Mouse (Mus musculus) lung, postnatal 14 days (tissue): ENCODE data around the gene Zfp541.

ENCODE experiments used
- DNase-seq: peaks from one replicate; pipeline ENCODE4 v3.0.0; 2021

Zfp541 gene

GRCm38 (mm10) chr7:16061219-16062098 lies at the start of gene Zfp541:
Gene Zfp541, plus strand, starts transcription at chr7:16061814.
- DNase-seq, result no peak

- peak; percentile 31 for DNase-seq
Measured at GRCm38 (mm10) chr7:16012576-16013263, 48.9 kb upstream of the Zfp541 start.

- DNase-seq, result no peak
Measured at GRCm38 (mm10) chr7:16013722-16014275, 47.8 kb upstream of the Zfp541 start.

GRCm38 (mm10) chr7:16014521-16015175 lies 47.0 kb upstream of the Zfp541 start:
- DNase-seq, result no peak

GRCm38 (mm10) chr7:16015384-16015783 lies 46.2 kb upstream of the Zfp541 start:
- DNase-seq, result no peak

DNA sequence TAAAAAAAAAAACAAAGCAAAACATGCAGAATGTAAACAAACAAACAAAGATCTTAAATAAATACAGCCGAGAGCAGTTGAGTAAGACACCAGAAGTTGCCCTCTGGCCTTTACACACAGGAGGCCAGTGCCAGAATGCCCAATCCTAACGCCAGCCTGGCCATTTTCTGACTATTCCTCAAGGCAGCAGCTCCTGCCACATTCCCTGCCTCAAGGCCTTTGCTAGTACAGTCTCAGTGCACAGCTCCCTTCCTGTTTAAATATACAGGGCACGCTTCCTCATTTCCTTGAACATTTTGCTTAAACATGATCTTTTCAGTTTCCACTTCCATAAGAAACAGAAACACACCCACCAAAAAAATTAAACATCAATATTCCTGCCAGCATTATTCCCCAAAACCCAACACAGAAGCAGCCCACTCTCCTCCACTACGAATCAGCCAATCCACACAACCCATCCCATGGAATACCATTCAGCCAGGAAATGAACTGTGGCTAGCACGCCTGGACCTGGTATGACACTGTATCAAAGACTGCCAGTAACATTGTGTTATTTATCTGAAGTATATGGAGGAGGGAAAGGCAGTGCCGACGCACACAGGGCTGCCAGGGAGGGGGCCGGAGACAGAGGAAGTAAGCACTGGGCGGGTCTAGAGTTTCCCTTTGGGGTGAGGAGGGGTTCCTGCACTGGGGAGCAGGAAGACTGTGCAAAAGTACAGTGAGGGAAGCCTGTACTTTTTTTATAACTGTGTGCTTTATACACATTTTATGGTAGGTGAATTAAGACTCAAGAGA lies 43.4 kb upstream of the Zfp541 start:
- peak; percentile 65 for DNase-seq

GRCm38 (mm10) chr7:16019256-16020094 lies 42.1 kb upstream of the Zfp541 start:
- no peak for DNase-seq

DNA sequence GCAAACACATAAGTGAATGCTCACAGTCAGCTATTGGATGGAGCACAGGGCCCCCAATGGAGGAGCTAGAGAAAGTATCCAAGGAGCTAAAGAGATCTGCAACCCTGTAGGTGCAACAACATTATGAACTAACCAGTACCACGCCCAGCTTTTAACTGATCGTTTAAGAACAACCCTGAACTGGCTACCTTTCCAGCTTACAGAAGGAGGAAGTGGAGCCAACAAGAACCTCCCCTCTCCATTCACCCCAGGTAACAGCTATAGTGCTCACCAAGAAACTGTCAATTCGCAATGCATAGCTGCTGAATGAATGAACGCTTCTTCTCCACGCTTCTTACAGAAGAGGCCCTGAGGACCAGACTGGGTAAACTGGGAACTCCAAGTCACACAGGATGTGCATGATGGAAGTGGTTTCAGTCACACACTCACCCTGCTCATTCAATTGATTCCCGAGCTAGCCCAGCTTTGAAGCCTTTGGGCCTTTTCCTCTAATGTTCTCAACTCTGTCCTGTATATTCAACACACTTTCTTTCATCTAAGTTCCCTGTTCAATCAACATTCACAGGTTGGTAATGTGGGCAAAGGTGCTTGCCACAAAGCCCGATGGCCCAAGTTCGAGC lies 36.9 kb upstream of the Zfp541 start:
- no peak for DNase-seq

DNA sequence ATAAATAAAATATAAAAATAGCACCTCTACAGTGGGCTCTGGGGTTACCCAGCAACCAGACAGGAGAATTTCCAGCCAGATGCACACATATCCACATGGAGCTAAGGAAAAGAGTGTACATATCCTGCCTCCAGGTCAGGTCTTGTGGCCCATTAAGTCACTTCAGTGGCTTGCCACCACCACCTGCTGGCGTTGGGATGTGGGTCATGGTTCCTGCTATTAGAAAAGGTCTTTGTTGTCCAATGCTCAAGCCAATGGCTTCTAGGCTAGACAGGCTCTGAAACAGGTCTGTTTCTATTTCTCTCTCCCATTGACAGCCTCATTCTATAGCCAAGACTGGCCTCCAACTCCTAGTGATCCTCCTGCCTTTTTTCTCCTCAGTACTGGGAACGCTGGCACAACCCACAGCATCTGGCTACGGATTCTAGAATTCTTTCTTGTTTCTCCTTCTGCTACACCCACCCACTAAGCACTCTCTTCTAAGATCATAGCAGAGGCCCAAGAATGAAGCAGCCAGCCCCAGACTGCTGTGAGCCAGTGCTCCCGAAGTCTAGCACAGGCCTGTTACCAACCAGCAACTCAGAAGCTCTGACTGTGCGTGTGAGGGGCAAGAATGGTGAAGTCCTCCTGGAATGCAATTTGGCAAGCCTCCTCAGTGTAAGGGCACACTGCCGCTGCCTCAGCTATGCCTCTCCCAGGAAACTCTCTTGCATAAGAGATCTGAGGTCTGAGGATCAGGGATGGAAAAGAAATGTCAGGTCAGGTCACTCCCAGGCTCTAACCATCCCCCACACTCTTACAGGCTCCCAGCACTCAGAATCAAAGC lies 33.3 kb upstream of the Zfp541 start:
- peak; percentile 56 for DNase-seq

GRCm38 (mm10) chr7:16031072-16031471 lies 30.5 kb upstream of the Zfp541 start:
- DNase-seq, result no peak

GRCm38 (mm10) chr7:16033059-16033458 lies 28.6 kb upstream of the Zfp541 start:
- no peak for DNase-seq

GRCm38 (mm10) chr7:16033580-16034461 lies 27.8 kb upstream of the Zfp541 start:
- no peak for DNase-seq

- no peak for DNase-seq
Measured at GRCm38 (mm10) chr7:16036972-16037371, 24.6 kb upstream of the Zfp541 start.

- no peak for DNase-seq
Measured at GRCm38 (mm10) chr7:16039363-16039762, 22.3 kb upstream of the Zfp541 start.

- DNase-seq, result no peak
Measured at GRCm38 (mm10) chr7:16041208-16041607, 20.4 kb upstream of the Zfp541 start.

DNA sequence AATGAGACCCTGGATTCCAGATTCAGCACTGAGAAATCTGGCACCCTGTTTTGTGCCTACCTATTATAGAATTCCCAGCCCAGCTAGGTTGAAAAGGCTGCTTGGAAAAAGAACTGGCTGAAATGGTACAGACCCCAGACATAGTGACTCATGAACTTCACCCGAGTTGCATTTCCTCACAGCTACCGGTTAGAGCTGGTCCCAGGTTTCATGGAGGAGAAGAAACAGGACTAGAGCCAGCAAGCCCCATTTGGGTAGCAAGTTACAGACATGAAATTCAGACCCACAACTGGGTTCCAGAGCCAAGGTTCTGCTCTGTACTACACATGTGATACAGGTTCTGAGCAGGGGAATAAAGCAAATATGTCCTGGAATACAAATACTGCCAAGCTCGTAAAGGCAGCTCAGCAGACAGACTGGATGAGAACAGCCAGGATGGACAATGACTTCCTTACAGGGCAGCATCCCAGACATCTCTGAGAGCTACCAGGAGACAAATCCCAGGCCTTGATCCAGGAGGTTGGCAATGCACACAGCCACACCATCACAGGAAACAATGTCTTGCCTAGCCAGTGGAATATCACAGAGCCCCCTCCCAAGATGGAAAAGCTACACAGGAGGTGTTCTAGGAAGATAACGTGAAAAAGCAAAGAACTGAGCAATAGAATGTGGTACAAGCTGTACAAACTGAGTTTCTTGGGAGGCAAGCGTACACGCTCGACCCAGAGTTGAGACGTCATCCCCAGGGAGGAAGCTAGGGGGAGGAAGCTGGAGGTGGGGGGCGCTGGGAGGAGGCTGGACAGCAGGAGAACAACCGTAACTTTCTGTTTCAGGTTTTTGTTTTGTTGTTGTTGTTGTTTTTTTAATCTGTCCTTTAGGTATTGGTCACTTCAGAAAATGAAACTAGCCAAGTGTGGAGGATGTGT lies 18.5 kb upstream of the Zfp541 start:
- DNase-seq, result no peak

DNA sequence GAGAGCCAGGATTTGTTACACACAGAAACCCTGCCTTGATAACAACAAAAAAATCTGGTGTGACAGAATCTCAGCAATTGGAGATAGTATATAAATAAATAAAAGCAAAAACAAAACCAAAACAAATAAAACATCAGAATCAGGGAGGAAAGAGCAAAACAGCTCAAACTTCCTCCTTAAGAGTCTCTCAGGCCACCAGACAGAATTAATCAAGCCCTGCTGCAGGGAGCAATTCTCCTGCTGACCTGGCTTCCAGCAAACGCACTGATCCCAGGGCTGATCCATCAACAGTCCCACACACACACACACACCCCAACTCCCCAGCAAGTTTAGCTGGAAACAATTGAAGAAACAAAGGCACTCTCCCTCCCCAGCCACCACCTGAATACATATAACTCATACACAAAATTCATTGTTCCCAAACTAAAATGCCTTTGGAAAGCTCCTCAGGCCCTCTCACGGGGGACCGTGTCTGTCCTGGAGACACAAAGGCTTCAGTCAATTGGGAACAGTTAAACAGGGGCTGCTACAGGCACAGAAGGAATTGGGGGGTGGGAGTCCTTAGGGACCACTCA lies 17.7 kb upstream of the Zfp541 start:
- DNase-seq, result no peak

DNA sequence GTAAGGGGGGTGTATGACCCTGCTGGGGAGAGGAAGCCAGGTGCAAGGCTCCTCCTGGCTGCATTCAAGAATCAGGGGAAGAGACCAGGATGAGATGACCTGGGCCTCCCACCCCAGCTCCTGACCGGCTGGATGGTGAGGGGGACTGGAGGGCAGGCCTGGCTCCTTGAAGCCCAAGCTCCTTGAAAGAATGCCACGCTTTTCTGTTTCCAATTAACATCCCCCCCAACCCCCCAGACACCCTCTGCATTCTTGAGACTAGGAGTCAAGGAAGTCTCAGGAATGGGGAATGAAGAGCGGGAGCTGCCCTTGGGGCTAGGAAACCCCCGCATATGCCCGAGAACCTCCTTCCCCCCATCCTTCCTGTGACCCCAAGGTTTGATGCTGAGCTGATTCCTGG lies 17.1 kb upstream of the Zfp541 start:
- DNase-seq, result no peak
